Mouse (Mus musculus) erythroblast, embryonic 14.5 days (primary cell): Measurements from ENCODE around the gene Nadk. TPM values are rescaled to one million over a fixed set of nuclear protein-coding genes. Genes with fewer than 3 reads are reported as not detected.
A peak's percentile ranks its signal among the peaks of the same experiment; 100 is the strongest.

Source experiments
- H3K27me3 ChIP-seq: 2 replicates; pipeline ENCODE4 v1.6.1; 2012; ENCODE audit warnings: inconsistent platforms; ENCODE audit not compliant: control insufficient read depth
- H3K36me3 ChIP-seq: 2 replicates; pipeline ENCODE4 v1.6.1; 2012; ENCODE audit warnings: mild to moderate bottlenecking, inconsistent platforms; ENCODE audit not compliant: control insufficient read depth
- H3K4me1 ChIP-seq: 2 replicates; pipeline ENCODE4 v1.6.1; 2012; ENCODE audit warnings: inconsistent platforms; ENCODE audit not compliant: control insufficient read depth
- H3K4me3 ChIP-seq: replicated peaks from 2 replicates; pipeline ENCODE3; 2012; ENCODE audit warnings: moderate library complexity, mild to moderate bottlenecking, inconsistent platforms
- H3K9me3 ChIP-seq: 2 replicates; pipeline ENCODE4 v1.6.1; 2012; ENCODE audit warnings: low read length, inconsistent platforms, mixed read lengths; ENCODE audit not compliant: control insufficient read depth
- GATA1 ChIP-seq: IDR thresholded peaks from 2 replicates; pipeline ENCODE4 v1.6.1; 2012; ENCODE audit warnings: low read length, inconsistent platforms, mixed read lengths
- TAL1 ChIP-seq: IDR thresholded peaks from 3 replicates; pipeline ENCODE4 v1.6.1; 2012; ENCODE audit warnings: low read length, inconsistent platforms, mixed read lengths
- polyA plus RNA-seq: library from polyadenylated mRNA; stranded (reverse); fragments of >175 nt; gene quantifications from 2 replicates; pipeline ENCODE4 v1.2.3, GENCODE M21; 2012

The Nadk gene
- polyA plus RNA-seq, 1 experiment: 1.0 TPM

GRCm38 (mm10) chr4:155606825-155607224 is 44.6 kb downstream of the Nadk start:
- Histone ChIP-seq H3K4me1 (peaks cover 30% of the 10 kb centered on the region), H3K36me3 (peaks cover 78% of the 10 kb centered on the region), H3K27me3 (no peaks in the 10 kb centered on the region)

GRCm38 (mm10) chr4:155611860-155612259 is 49.7 kb downstream of the Nadk start:
- no peaks in the 10 kb centered on the region for H3K9me3 ChIP-seq
- no peak overlapping the region for H3K4me3 ChIP-seq
- peaks cover 88% of the 10 kb centered on the region for H3K36me3 ChIP-seq
- H3K27me3 ChIP-seq: no peaks in the 10 kb centered on the region
- H3K4me1 ChIP-seq: no peaks in the 10 kb centered on the region; the same call in 1 of the 2 replicates
- TF ChIP-seq GATA1: no peak
- no peak for TF ChIP-seq TAL1

More at GRCm38 (mm10) chr4:155606825-155607224, 44.6 kb downstream of the Nadk start:
- TF ChIP-seq TAL1 (no peak), GATA1 (no peak)
- H3K9me3 ChIP-seq: no peaks in the 10 kb centered on the region
- no peak overlapping the region for H3K4me3 ChIP-seq

GRCm38 (mm10) chr4:155613264-155613663 is 51.1 kb downstream of the Nadk start:
- peaks cover 91% of the 10 kb centered on the region for H3K36me3 ChIP-seq
- no peaks in the 10 kb centered on the region for H3K27me3 ChIP-seq
- no peak overlapping the region for H3K4me3 ChIP-seq
- H3K4me1 ChIP-seq: peaks cover 11% of the 10 kb centered on the region
- H3K9me3 ChIP-seq: no peaks in the 10 kb centered on the region
- no peak for TF ChIP-seq GATA1
- TF ChIP-seq TAL1: no peak

GRCm38 (mm10) chr4:155618321-155618720 is 56.1 kb downstream of the Nadk start:
- no peak overlapping the region for H3K4me3 ChIP-seq
- no peaks in the 10 kb centered on the region for H3K9me3 ChIP-seq
- peaks cover 28% of the 10 kb centered on the region for H3K4me1 ChIP-seq
- H3K36me3 ChIP-seq: peaks cover 86% of the 10 kb centered on the region
- TF ChIP-seq TAL1: no peak
- TF ChIP-seq GATA1: no peak; the same call in 1 of the 2 replicates
- no peaks in the 10 kb centered on the region for H3K27me3 ChIP-seq

GRCm38 (mm10) chr4:155624338-155625291 is 62.4 kb downstream of the Nadk start, which contains the start of gene Cdk11b:
TSS of gene Cdk11b (plus strand) at chr4:155624854.
- TF ChIP-seq GATA1 (no peak; the same call in 1 of the 2 replicates), TAL1 (no peak)
- peaks cover 59% of the 10 kb centered on the region for H3K36me3 ChIP-seq
- H3K4me1 ChIP-seq: peaks cover 31% of the 10 kb centered on the region
- no peaks in the 10 kb centered on the region for H3K9me3 ChIP-seq
- H3K4me3 ChIP-seq: peak within 1 kb of the TSS; percentile 88
- H3K27me3 ChIP-seq: no peaks in the 10 kb centered on the region

- Histone ChIP-seq H3K4me3 (no peak overlapping the region), H3K9me3 (no peaks in the 10 kb centered on the region), H3K4me1 (peaks cover 8% of the 10 kb centered on the region), H3K36me3 (peaks cover 83% of the 10 kb centered on the region), H3K27me3 (no peaks in the 10 kb centered on the region)
- TF ChIP-seq GATA1: no peak
Measured at GRCm38 (mm10) chr4:155630267-155630666, 68.1 kb downstream of the Nadk start.

GRCm38 (mm10) chr4:155635766-155636499 is 73.8 kb downstream of the Nadk start:
- Histone ChIP-seq H3K36me3 (peaks cover 94% of the 10 kb centered on the region), H3K27me3 (no peaks in the 10 kb centered on the region), H3K4me3 (no peak overlapping the region), H3K9me3 (no peaks in the 10 kb centered on the region), H3K4me1 (no peaks in the 10 kb centered on the region)
- TF ChIP-seq GATA1 (no peak), TAL1 (no peak)

Other genes with a start within 250 kb of the Nadk start
- 0.02 and 0.04 TPM in 2 replicates for gene Prkcz, start 201.0 kb upstream of the Nadk start, polyA plus RNA-seq
- gene Gabrd, start 164.3 kb upstream of the Nadk start, polyA plus RNA-seq: not detected in 2 replicates
- gene Cfap74, start 153.2 kb upstream of the Nadk start, polyA plus RNA-seq: not detected in 2 replicates
- not detected in 2 replicates for gene Tmem52, start 93.3 kb upstream of the Nadk start, polyA plus RNA-seq
- gene Gnb1, start 71.0 kb upstream of the Nadk start, polyA plus RNA-seq: 2.4 and 2.9 TPM in 2 replicates
- 0.09 and 0.12 TPM in 2 replicates for gene Slc35e2, start 39.0 kb downstream of the Nadk start, polyA plus RNA-seq
- 5.0 and 6.4 TPM in 2 replicates for gene Cdk11b, start 62.5 kb downstream of the Nadk start, polyA plus RNA-seq
- gene Gm10563, start 83.0 kb downstream of the Nadk start, polyA plus RNA-seq: not detected in 2 replicates
- gene Mmp23, start 91.0 kb downstream of the Nadk start, polyA plus RNA-seq: not detected in 2 replicates
- gene Mib2, start 106.8 kb downstream of the Nadk start, polyA plus RNA-seq: 0.69 and 0.71 TPM in 2 replicates
- gene Fndc10, start 132.0 kb downstream of the Nadk start, polyA plus RNA-seq: 0.02 TPM in 1 of 2 replicates, not detected in the other
- 0.83 and 1.1 TPM in 2 replicates for gene Ssu72, start 142.4 kb downstream of the Nadk start, polyA plus RNA-seq
- 0.01 and 0.06 TPM in 2 replicates for gene Tmem240, start 172.4 kb downstream of the Nadk start, polyA plus RNA-seq
- 1.0 and 1.1 TPM in 2 replicates for gene Atad3a, start 198.7 kb downstream of the Nadk start, polyA plus RNA-seq
- 0.01 TPM in 1 of 2 replicates, not detected in the other for gene Vwa1, start 212.3 kb downstream of the Nadk start, polyA plus RNA-seq
- gene Tmem88b, start 223.5 kb downstream of the Nadk start, polyA plus RNA-seq: not detected in 2 replicates
- 0.10 TPM in 1 of 2 replicates, not detected in the other for gene Ankrd65, start 228.1 kb downstream of the Nadk start, polyA plus RNA-seq
- 1.9 and 2.3 TPM in 2 replicates for gene Mrpl20, start 240.5 kb downstream of the Nadk start, polyA plus RNA-seq